Comparison of ENCODE assay signal across 7 mouse cellular contexts in genomic region chr9:20726859-20727600, GRCm38 (mm10). TPM values are rescaled to one million over a fixed set of nuclear protein-coding genes. Genes with fewer than 3 reads are reported as not detected.
A peak's percentile ranks its signal among the peaks of the same experiment; 100 is the strongest.
DNase-seq lines count a peak whose midpoint lies in the region; ATAC-seq and TF ChIP-seq lines count a peak whose summit lies in the region.

No protein-coding gene starts in this region.

- no peak for TF ChIP-seq POLR2A in lung, adult 2 months (IDR thresholded peaks at IDR 0.05; ENCODE audit: borderline replicate concordance, extremely low read depth, low read depth, low read length)
- no peak for TF ChIP-seq POLR2A in embryonic fibroblast, embryonic 13.5 days (IDR thresholded peaks at IDR 0.05; ENCODE audit: low read depth, low read length)

- H3K9me3 ChIP-seq in intestine, postnatal 0 days (ENCODE audit: control insufficient read depth): no peaks in the 10 kb centered on the region
- no peaks in the 10 kb centered on the region for H3K9me3 ChIP-seq in midbrain, embryonic 16.5 days (replicated peaks; ENCODE audit: control insufficient read depth, low read length, poor library complexity, severe bottlenecking)

- peak; percentile 24; the same call in 1 of the 2 replicates for ATAC-seq in intestine, postnatal 0 days
- peak; percentile 53 for ATAC-seq in midbrain, embryonic 16.5 days

- no peaks in the 10 kb centered on the region for H3K36me3 ChIP-seq in intestine, postnatal 0 days (ENCODE audit: control insufficient read depth, insufficient read depth)
- H3K36me3 ChIP-seq in midbrain, embryonic 16.5 days (ENCODE audit: control insufficient read depth, insufficient read depth, low read length): no peaks in the 10 kb centered on the region

- H3K4me2 ChIP-seq in intestine, postnatal 0 days (replicated peaks; ENCODE audit: low read depth): peak overlapping the region; percentile 73
- H3K4me2 ChIP-seq in midbrain, embryonic 16.5 days (ENCODE audit: low read length): peak overlapping the region; percentile 99

- no peak overlapping the region for H3K27ac ChIP-seq in embryonic fibroblast, embryonic 13.5 days (ENCODE audit: insufficient read depth, low read length)
- no peak overlapping the region for H3K27ac ChIP-seq in intestine, postnatal 0 days (ENCODE audit: low read depth, low read length)
- H3K27ac ChIP-seq in midbrain, embryonic 16.5 days (ENCODE audit: low read length): no peak overlapping the region

- TF ChIP-seq CTCF in lung, adult 2 months (IDR thresholded peaks at IDR 0.05; ENCODE audit: insufficient read depth, low read length): no peak
- TF ChIP-seq CTCF in embryonic fibroblast, embryonic 13.5 days (IDR thresholded peaks at IDR 0.05; ENCODE audit: borderline replicate concordance, insufficient read depth, low read length): no peak
- TF ChIP-seq CTCF in intestine, postnatal 0 days (IDR thresholded peaks at IDR 0.05; ENCODE audit: low read depth): no peak

- DNase-seq in lung, adult 2 months: peak; percentile 14
- DNase-seq in lung, postnatal 36 days: no peak
- DNase-seq in adrenal gland, postnatal 10 days: peak; percentile 34
- no peak for DNase-seq in ovary, postnatal 10 days (ENCODE audit: low spot score)

- H3K27me3 ChIP-seq in intestine, postnatal 0 days (replicated peaks; ENCODE audit: control insufficient read depth, insufficient read depth, low read length): peaks cover 42% of the 10 kb centered on the region
- H3K27me3 ChIP-seq in midbrain, embryonic 16.5 days (ENCODE audit: control insufficient read depth, insufficient read depth, low read depth, low read length): no peaks in the 10 kb centered on the region

- 0 out of 2 replicates have a peak overlapping the region, but pooled peaks have one; percentile 8 for H3K9ac ChIP-seq in intestine, postnatal 0 days (ENCODE audit: low read depth, low read length)
- H3K9ac ChIP-seq in midbrain, embryonic 16.5 days (ENCODE audit: low read depth, low read length): peak overlapping the region; percentile 78

- peaks cover 3% of the 10 kb centered on the region; the same call in 1 of the 2 replicates for H3K4me1 ChIP-seq in lung, adult 2 months (ENCODE audit: control insufficient read depth, insufficient read depth, low read length)
- H3K4me1 ChIP-seq in embryonic fibroblast, embryonic 13.5 days (ENCODE audit: control insufficient read depth, insufficient read depth, low read length): no peaks in the 10 kb centered on the region; the same call in none of the 2 replicates
- H3K4me1 ChIP-seq in intestine, postnatal 0 days (replicated peaks; ENCODE audit: control insufficient read depth, insufficient read depth, low read length): peaks cover 7% of the 10 kb centered on the region; the same call in 1 of the 2 replicates
- peaks cover 23% of the 10 kb centered on the region for H3K4me1 ChIP-seq in midbrain, embryonic 16.5 days (ENCODE audit: control insufficient read depth, insufficient read depth, low read length)

- peak overlapping the region; percentile 13 for H3K4me3 ChIP-seq in lung, adult 2 months (replicated peaks; ENCODE audit: extremely low read depth, low read depth, low read length)
- H3K4me3 ChIP-seq in embryonic fibroblast, embryonic 13.5 days (ENCODE audit: insufficient read depth, low read length): peak overlapping the region; percentile 32
- peak overlapping the region; percentile 48 for H3K4me3 ChIP-seq in intestine, postnatal 0 days (ENCODE audit: low read depth, low read length)
- H3K4me3 ChIP-seq in midbrain, embryonic 16.5 days (ENCODE audit: low read depth, low read length): peak overlapping the region; percentile 68

- 2% methylated on average over 51 of the region's 54 CpGs for WGBS in lung, adult 2 months
- WGBS in intestine, postnatal 0 days: under 1% methylated on average over 37 of the region's 54 CpGs
- WGBS in midbrain, embryonic 16.5 days: under 1% methylated on average over 43 of the region's 54 CpGs

RNA-seq across cellular contexts. Expression of gene Olfm2, which starts 19.1 kb away (rescaled TPM):
- 14.2 and 15.2 TPM in 2 replicates for polyA plus RNA-seq in lung, adult 2 months (2012; rRNA removed)
- 1 to 10 TPM; 3.3 to 6.4 TPM for total RNA-seq in adrenal gland, postnatal 10 days (2021)
- polyA plus RNA-seq in embryonic fibroblast, embryonic 13.5 days (2011; ENCODE audit: insufficient read length, low read depth, missing spikeins): 3.6 and 6.5 TPM in 2 replicates
- 3.7 and 4.1 TPM in 2 replicates for polyA plus RNA-seq in intestine, postnatal 0 days (2015; fragmentation: Nextera tagmentation; extraction: Ambion mirVana)
- polyA plus RNA-seq in midbrain, embryonic 16.5 days (2015; fragmentation: Nextera tagmentation; extraction: Ambion mirVana): 225 and 251 TPM in 2 replicates

Comparison
In these comparisons a context has a peak if more than half of its experiments do, and no peak if none do; other contexts are left out.
1. DNase-seq: peak in lung, adult 2 months (single experiment) and adrenal gland, postnatal 10 days (single experiment); none in lung, postnatal 36 days (single experiment) and ovary, postnatal 10 days (single experiment).
2. H3K4me3 ChIP-seq: peak in every context shown above with its lines; median percentile 68 in midbrain, embryonic 16.5 days; 48 in intestine, postnatal 0 days; 32 in embryonic fibroblast, embryonic 13.5 days; 13 in lung, adult 2 months.
3. RNA of gene Olfm2, which starts 19.1 kb away (polyA plus RNA-seq): 225 to 251 TPM in midbrain, embryonic 16.5 days; 14.2 to 15.2 TPM in lung, adult 2 months, 3.7 to 4.1 TPM in intestine, postnatal 0 days and 3.6 to 6.5 TPM in embryonic fibroblast, embryonic 13.5 days; every median in the first group is over 10 times any median in the second.